Mouse (Mus musculus): ENCODE results near the gene Anapc13. TPM values are rescaled to one million over a fixed set of nuclear protein-coding genes. Genes with fewer than 3 reads are reported as not detected.
A peak's percentile ranks its signal among the peaks of the same experiment; 100 is the strongest.

Gene Anapc13
- polyA plus RNA-seq, 1 experiment from 2014 or later, result 179 TPM

DNA sequence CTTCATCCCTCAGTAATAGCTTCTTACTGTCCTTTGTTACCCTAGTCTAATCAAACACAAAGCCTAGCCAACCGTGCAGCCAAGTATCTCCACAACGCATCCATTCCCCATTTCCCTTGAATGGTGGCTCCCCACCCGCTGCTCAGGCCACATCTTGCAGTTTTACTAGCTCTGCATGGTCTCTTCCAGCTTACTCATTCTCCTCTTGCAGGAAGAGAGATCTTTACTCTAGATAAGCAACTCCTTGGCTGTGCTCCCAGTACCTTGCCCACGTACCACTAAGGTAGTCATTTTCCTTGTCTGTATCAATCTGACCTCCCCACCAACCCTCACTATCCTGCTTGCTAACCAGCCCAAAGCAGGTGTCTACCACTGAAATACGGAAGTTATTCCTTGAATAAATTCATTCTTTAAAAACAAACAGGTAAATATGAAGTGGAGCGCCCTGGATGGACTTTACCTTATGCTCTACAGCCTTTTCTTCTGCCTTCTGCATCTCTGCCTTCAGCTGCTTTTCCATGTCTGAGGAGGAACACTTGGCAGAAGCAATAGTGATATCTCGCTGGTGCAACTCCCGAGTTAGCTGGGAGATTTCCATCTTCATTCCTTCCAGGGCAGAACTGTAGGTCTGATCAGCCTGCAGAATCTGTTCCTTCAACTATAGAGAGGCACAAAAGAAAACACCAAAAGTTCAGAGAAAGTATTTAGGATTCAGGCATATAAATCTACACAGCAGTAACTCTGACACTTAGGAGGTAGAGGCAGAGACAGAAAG, 30.2 kb upstream of the Anapc13 start:
- TF ChIP-seq CTCF (IDR thresholded peaks at IDR 0.05; ENCODE audit: low read depth) (no peak), EP300 (optimal IDR thresholded peaks at IDR 0.05) (no peak)
- Histone ChIP-seq H3K4me1 (replicated peaks; ENCODE audit: control insufficient read depth, insufficient read depth) (no peaks in the 10 kb centered on the region), H3K4me2 (replicated peaks; ENCODE audit: low read depth) (no peak overlapping the region), H3K27ac (replicated peaks) (no peak overlapping the region), H3K4me3 (ENCODE audit: low read depth, low read length) (no peak overlapping the region), H3K9ac (ENCODE audit: low read length) (no peak overlapping the region), H3K27me3 (ENCODE audit: control insufficient read depth, insufficient read depth, low read length) (no peaks in the 10 kb centered on the region), H3K36me3 (ENCODE audit: control insufficient read depth, insufficient read depth, low read length) (peaks cover 5% of the 10 kb centered on the region; the same call in 1 of the 2 replicates), H3K9me3 (ENCODE audit: control insufficient read depth, low read length) (no peaks in the 10 kb centered on the region)
- DNase-seq (ENCODE audit: low spot score) (no peak), ATAC-seq (ENCODE audit: low FRiP score, low TSS enrichment) (no peak)
- 75% methylated on average over 8 of the region's 8 CpGs for WGBS

DNA sequence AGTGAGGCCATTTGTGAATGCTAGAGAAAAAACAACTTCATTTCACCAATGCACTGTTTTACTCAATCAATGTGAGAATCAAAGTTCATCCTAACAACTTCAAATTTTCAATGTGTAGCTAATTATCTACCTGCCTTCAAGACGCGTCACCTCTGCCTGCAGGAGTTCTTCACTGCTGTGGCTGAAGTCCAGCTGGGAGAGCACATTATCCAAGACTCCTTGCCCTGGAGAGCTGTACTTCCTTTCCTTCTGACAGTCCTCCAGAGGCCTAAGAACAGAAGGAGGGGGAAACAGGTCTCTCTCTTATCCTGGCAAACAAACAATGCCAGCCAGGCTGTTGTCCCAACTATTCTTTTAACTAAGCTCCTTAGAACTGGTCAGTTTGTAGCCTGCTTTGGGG, 24.9 kb upstream of the Anapc13 start:
- no peaks in the 10 kb centered on the region for H3K9me3 ChIP-seq (ENCODE audit: control insufficient read depth, low read length)
- no peak for DNase-seq (ENCODE audit: low spot score)
- no peak overlapping the region for H3K4me3 ChIP-seq (ENCODE audit: low read depth, low read length)
- no peak overlapping the region for H3K27ac ChIP-seq (replicated peaks)
- H3K27me3 ChIP-seq (ENCODE audit: control insufficient read depth, insufficient read depth, low read length), result no peaks in the 10 kb centered on the region
- H3K4me1 ChIP-seq (replicated peaks; ENCODE audit: control insufficient read depth, insufficient read depth), result no peaks in the 10 kb centered on the region
- no peak for ATAC-seq (ENCODE audit: low FRiP score, low TSS enrichment)
- peaks cover 9% of the 10 kb centered on the region for H3K36me3 ChIP-seq (ENCODE audit: control insufficient read depth, insufficient read depth, low read length)
- no peak overlapping the region for H3K9ac ChIP-seq (ENCODE audit: low read length)
- TF ChIP-seq EP300 (optimal IDR thresholded peaks at IDR 0.05), result no peak
- TF ChIP-seq CTCF (IDR thresholded peaks at IDR 0.05; ENCODE audit: low read depth), result no peak
- 78% methylated on average over 2 of the region's 2 CpGs for WGBS
- no peak overlapping the region for H3K4me2 ChIP-seq (replicated peaks; ENCODE audit: low read depth)

DNA sequence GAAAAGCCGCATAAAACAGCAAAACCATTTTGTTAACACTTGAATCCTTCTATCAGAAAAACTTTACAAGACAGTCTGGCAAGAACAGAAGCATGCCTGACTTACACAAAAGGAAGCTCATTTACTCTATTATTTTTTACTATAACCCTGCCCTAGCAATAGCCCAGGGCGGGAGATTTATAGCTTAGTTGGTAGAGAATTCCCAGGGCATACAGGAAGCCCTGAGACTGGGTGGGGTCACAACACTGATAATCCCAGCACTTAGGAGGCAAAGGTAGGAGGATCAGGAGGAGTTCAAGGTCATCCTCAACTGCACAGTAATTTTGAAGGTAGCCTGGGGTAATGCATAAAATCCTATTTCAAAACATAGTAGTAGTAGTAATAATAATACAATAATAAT, 24.4 kb upstream of the Anapc13 start:
- WGBS, result 70% methylated on average over 2 of the region's 2 CpGs
- no peaks in the 10 kb centered on the region for H3K4me1 ChIP-seq (replicated peaks; ENCODE audit: control insufficient read depth, insufficient read depth)
- H3K36me3 ChIP-seq (ENCODE audit: control insufficient read depth, insufficient read depth, low read length), result peaks cover 8% of the 10 kb centered on the region
- H3K27ac ChIP-seq (replicated peaks), result no peak overlapping the region
- TF ChIP-seq CTCF (IDR thresholded peaks at IDR 0.05; ENCODE audit: low read depth), result no peak
- TF ChIP-seq EP300 (optimal IDR thresholded peaks at IDR 0.05), result no peak
- no peaks in the 10 kb centered on the region for H3K9me3 ChIP-seq (ENCODE audit: control insufficient read depth, low read length)
- DNase-seq (ENCODE audit: low spot score) (no peak), ATAC-seq (ENCODE audit: low FRiP score, low TSS enrichment) (no peak)
- H3K9ac ChIP-seq (ENCODE audit: low read length), result no peak overlapping the region
- no peak overlapping the region for H3K4me3 ChIP-seq (ENCODE audit: low read depth, low read length)
- H3K4me2 ChIP-seq (replicated peaks; ENCODE audit: low read depth), result no peak overlapping the region
- no peaks in the 10 kb centered on the region for H3K27me3 ChIP-seq (ENCODE audit: control insufficient read depth, insufficient read depth, low read length)

DNA sequence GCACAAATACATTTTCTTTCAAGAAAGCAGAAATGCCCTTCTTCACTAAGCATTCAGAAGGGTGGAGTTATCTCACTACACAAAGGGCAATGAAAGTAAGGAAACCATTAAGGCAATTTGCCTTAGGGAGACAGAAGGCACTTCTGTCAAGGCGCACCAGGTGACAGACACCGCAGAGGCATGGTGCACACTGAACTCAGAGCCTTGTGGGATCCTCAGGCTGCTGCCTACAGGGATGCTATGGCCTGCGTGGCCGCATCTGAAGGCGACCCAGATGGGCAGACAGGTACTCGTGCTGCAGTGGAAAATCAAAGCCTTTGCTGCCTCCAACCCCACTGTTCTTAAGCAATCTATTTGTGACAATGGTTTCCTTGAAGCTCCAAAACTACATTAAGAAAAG, 20.9 kb upstream of the Anapc13 start:
- H3K36me3 ChIP-seq (ENCODE audit: control insufficient read depth, insufficient read depth, low read length), result peaks cover 10% of the 10 kb centered on the region
- no peaks in the 10 kb centered on the region for H3K27me3 ChIP-seq (ENCODE audit: control insufficient read depth, insufficient read depth, low read length)
- H3K4me2 ChIP-seq (replicated peaks; ENCODE audit: low read depth), result no peak overlapping the region
- H3K27ac ChIP-seq (replicated peaks), result no peak overlapping the region
- H3K4me3 ChIP-seq (ENCODE audit: low read depth, low read length), result no peak overlapping the region
- ATAC-seq (ENCODE audit: low FRiP score, low TSS enrichment) (no peak), DNase-seq (ENCODE audit: low spot score) (no peak)
- WGBS, result 97% methylated on average over 6 of the region's 6 CpGs
- H3K9me3 ChIP-seq (ENCODE audit: control insufficient read depth, low read length), result no peaks in the 10 kb centered on the region
- no peaks in the 10 kb centered on the region for H3K4me1 ChIP-seq (replicated peaks; ENCODE audit: control insufficient read depth, insufficient read depth)
- TF ChIP-seq CTCF (IDR thresholded peaks at IDR 0.05; ENCODE audit: low read depth), result no peak
- no peak for TF ChIP-seq EP300 (optimal IDR thresholded peaks at IDR 0.05)
- no peak overlapping the region for H3K9ac ChIP-seq (ENCODE audit: low read length)

DNA sequence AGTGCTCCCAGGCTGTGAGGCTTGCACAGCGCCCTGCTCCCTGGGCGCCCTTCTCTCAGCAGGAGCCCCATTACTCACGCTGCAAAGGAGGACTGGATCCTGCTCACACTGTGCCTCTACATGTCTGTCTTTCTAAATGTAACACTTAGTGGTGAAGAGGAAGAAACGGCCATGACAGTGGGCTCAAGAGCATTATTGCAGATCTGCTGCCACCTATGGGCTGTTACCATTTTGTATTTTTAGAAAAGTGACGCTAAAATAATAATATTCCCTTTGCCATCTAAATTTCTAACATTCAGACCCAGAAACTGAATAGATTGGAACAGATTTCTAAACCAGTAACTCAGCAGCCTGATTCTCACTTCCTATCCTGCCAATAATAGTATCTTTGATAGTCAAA, 18.6 kb upstream of the Anapc13 start:
- DNase-seq (ENCODE audit: low spot score) (no peak), ATAC-seq (ENCODE audit: low FRiP score, low TSS enrichment) (no peak)
- no peaks in the 10 kb centered on the region for H3K4me1 ChIP-seq (replicated peaks; ENCODE audit: control insufficient read depth, insufficient read depth)
- no peak overlapping the region for H3K27ac ChIP-seq (replicated peaks)
- no peaks in the 10 kb centered on the region for H3K27me3 ChIP-seq (ENCODE audit: control insufficient read depth, insufficient read depth, low read length)
- H3K9me3 ChIP-seq (ENCODE audit: control insufficient read depth, low read length), result no peaks in the 10 kb centered on the region
- WGBS, result 75% methylated on average over 5 of the region's 5 CpGs
- H3K4me3 ChIP-seq (ENCODE audit: low read depth, low read length), result no peak overlapping the region
- TF ChIP-seq CTCF (IDR thresholded peaks at IDR 0.05; ENCODE audit: low read depth) (peak; percentile 34), EP300 (optimal IDR thresholded peaks at IDR 0.05) (no peak)
- no peak overlapping the region for H3K4me2 ChIP-seq (replicated peaks; ENCODE audit: low read depth)
- peaks cover 6% of the 10 kb centered on the region; the same call in 1 of the 2 replicates for H3K36me3 ChIP-seq (ENCODE audit: control insufficient read depth, insufficient read depth, low read length)
- H3K9ac ChIP-seq (ENCODE audit: low read length), result no peak overlapping the region

DNA sequence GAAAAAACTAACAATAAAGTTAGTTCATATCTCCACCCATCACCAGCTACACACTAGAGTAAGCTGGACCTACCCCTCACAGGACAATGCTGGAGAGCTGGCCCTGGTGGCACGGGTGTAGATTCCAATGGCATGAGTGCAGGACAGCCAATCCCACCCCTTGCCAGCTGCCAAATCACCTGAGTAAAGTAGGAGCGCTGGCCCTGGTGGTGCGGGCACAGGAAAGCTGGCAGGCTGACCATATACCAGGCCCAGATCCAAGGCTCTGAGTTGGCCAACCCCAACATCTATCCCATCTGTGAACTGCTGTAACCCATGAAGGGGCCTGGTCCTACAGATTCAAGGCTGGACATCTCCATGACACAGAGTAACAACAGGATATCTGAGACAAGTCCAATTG, 16.9 kb upstream of the Anapc13 start:
- Histone ChIP-seq H3K9ac (ENCODE audit: low read length) (no peak overlapping the region), H3K27me3 (ENCODE audit: control insufficient read depth, insufficient read depth, low read length) (no peaks in the 10 kb centered on the region), H3K4me1 (replicated peaks; ENCODE audit: control insufficient read depth, insufficient read depth) (no peaks in the 10 kb centered on the region), H3K9me3 (ENCODE audit: control insufficient read depth, low read length) (no peaks in the 10 kb centered on the region), H3K27ac (replicated peaks) (no peak overlapping the region), H3K4me3 (ENCODE audit: low read depth, low read length) (no peak overlapping the region), H3K36me3 (ENCODE audit: control insufficient read depth, insufficient read depth, low read length) (peaks cover 7% of the 10 kb centered on the region; the same call in 1 of the 2 replicates), H3K4me2 (replicated peaks; ENCODE audit: low read depth) (no peak overlapping the region)
- DNase-seq (ENCODE audit: low spot score) (no peak), ATAC-seq (ENCODE audit: low FRiP score, low TSS enrichment) (no peak)
- no peak for TF ChIP-seq CTCF (IDR thresholded peaks at IDR 0.05; ENCODE audit: low read depth)
- no peak for TF ChIP-seq EP300 (optimal IDR thresholded peaks at IDR 0.05)
- WGBS, result 90% methylated on average over 3 of the region's 3 CpGs

Measured in stomach, postnatal 0 days (tissue).